ENCODE assay signal across 8 mouse cellular contexts in the genomic region with DNA sequence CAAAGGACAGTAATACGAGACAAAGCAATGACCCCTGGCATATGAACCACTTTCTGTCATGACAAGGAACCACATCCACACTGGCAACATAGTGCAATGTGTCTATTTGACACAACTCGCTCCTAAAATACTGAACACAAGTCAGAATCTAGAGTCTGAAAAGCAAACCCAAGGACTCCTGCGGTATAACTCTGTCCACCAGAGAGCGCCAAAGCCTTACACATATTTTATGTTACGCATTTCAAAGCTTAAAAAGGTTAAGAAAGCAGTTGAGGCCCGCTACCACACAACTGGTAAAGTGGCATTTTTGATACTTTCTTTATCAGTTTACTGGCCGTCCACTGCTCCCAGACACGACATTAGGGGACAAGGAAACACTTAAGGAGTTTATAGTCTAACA. TPM values are rescaled to one million over a fixed set of nuclear protein-coding genes. Genes with fewer than 3 reads are reported as not detected.
DNase-seq lines count a peak whose midpoint lies in the region; TF ChIP-seq lines count a peak whose summit lies in the region.

No protein-coding gene starts in this region.

- peak; percentile 2 for TF ChIP-seq CTCF in ES-Bruce4 (IDR thresholded peaks at IDR 0.05; ENCODE audit: low read depth, low read length)
- peak; percentile 21; the same call in 1 of the 2 replicates for TF ChIP-seq CTCF in lung, adult 2 months (IDR thresholded peaks at IDR 0.05; ENCODE audit: insufficient read depth, low read length)

- H3K27me3 ChIP-seq in ES-Bruce4 (ENCODE audit: control insufficient read depth, insufficient read depth, low read length, poor library complexity, severe bottlenecking) = no peaks in the 10 kb centered on the region

- H3K27ac ChIP-seq in ES-Bruce4 (ENCODE audit: insufficient read depth, low read length) = no peak overlapping the region

- no peaks in the 10 kb centered on the region for H3K4me1 ChIP-seq in ES-Bruce4 (ENCODE audit: control insufficient read depth, insufficient read depth, low read length)
- H3K4me1 ChIP-seq in lung, adult 2 months (ENCODE audit: control insufficient read depth, insufficient read depth, low read length) = 0 out of 2 replicates have a peak, but pooled peaks cover 2% of the 10 kb centered on the region

- H3K9me3 ChIP-seq in ES-Bruce4 (replicated peaks; ENCODE audit: control insufficient read depth, insufficient read depth, low read length, poor library complexity, severe bottlenecking) = no peaks in the 10 kb centered on the region

- WGBS in lung, adult 2 months = 7% methylated on average over 8 of the region's 8 CpGs

- H3K36me3 ChIP-seq in ES-Bruce4 (ENCODE audit: control insufficient read depth, insufficient read depth, low read length, poor library complexity, severe bottlenecking) = no peaks in the 10 kb centered on the region

- TF ChIP-seq POLR2A in ES-Bruce4 (IDR thresholded peaks at IDR 0.05; ENCODE audit: insufficient read depth, low read length) = no peak
- no peak for TF ChIP-seq POLR2A in lung, adult 2 months (IDR thresholded peaks at IDR 0.05; ENCODE audit: borderline replicate concordance, extremely low read depth, low read depth, low read length)

- TF ChIP-seq EP300 in ES-Bruce4 (IDR thresholded peaks at IDR 0.05; ENCODE audit: insufficient read depth, low read depth, low read length) = no peak

- peak; percentile 50 to 94 for DNase-seq in adrenal gland, adult (ENCODE audit: inconsistent age in 2 of 2, low spot score in 1 of 2)
- DNase-seq in adrenal gland, adult 8-10 months = no peak
- DNase-seq in cerebellum, adult 8-10 months = peak; percentile 70
- peak; percentile 50 for DNase-seq in gastrocnemius, postnatal 14 days
- peak; percentile 86 for DNase-seq in kidney, postnatal 4 days
- peak; percentile 79 for DNase-seq in lung, adult 2 months
- peak; percentile 60 for DNase-seq in spleen, adult 12 weeks (ENCODE audit: low spot score)

- intact Hi-C loops in gastrocnemius, postnatal 14 days (cut with DNase I; ENCODE audit: low total_unique reads) = loop anchor here (5.0 to 10.0 kb wide), 3 partner anchors 80 to 467 kb away; no protein-coding TSS in a partner anchor

- no peak overlapping the region for H3K4me3 ChIP-seq in ES-Bruce4 (ENCODE audit: low read depth, low read length)
- H3K4me3 ChIP-seq in lung, adult 2 months (replicated peaks; ENCODE audit: extremely low read depth, low read depth, low read length) = no peak overlapping the region

- H3K9ac ChIP-seq in ES-Bruce4 (ENCODE audit: low read depth, poor library complexity, severe bottlenecking) = no peak overlapping the region

RNA-seq across cellular contexts. Expression of a gene that starts 10.6 kb away (rescaled TPM):
- total RNA-seq in adrenal gland, adult 8-10 months (2022) = 100 to 1,000 TPM in 1 of 4 experiments, 10 to 100 TPM in 3; 87.6 to 107 (median 90.0) TPM
- polyA plus RNA-seq in ES-Bruce4 (2011; ENCODE audit: insufficient read depth, insufficient read length, low read depth, missing spikeins) = 13.0 and 14.0 TPM in 2 replicates
- 1 to 10 TPM; 5.0 to 5.7 TPM for total RNA-seq in gastrocnemius, postnatal 14 days (2021)
- polyA plus RNA-seq in lung, adult 2 months (2012; rRNA removed) = 21.3 and 26.7 TPM in 2 replicates

Comparison
In these comparisons a context has a peak if more than half of its experiments do, and no peak if none do; other contexts are left out.
1. RNA of a gene that starts 10.6 kb away (total RNA-seq): 87.6 to 107 TPM in adrenal gland, adult 8-10 months; 5.0 to 5.7 TPM in gastrocnemius, postnatal 14 days; every median in the first group is over 10 times any median in the second.